Comparison of ENCODE assay signal across 9 mouse cellular contexts in genomic region chr5:74796421-74797067, GRCm38 (mm10).
A peak's percentile ranks its signal among the peaks of the same experiment; 100 is the strongest.
DNase-seq lines count a peak whose midpoint lies in the region; ATAC-seq and TF ChIP-seq lines count a peak whose summit lies in the region.
"Had no signal": no experiment of that assay in that cellular context is flagged by ENCODE, and none has a peak within 500 bp of the region (broad histone marks: within the 10 kb centered on the region; RNA-seq: fewer than 3 reads in every experiment).

No protein-coding gene starts in this region.

- H3K4me2 ChIP-seq in midbrain, embryonic 13.5 days (replicated peaks), result no peak overlapping the region
- H3K4me2 ChIP-seq: heart, embryonic 15.5 days had no signal

- no peak overlapping the region for H3K4me3 ChIP-seq in bone marrow, adult 2 months (replicated peaks; ENCODE audit: control insufficient read depth, low read depth, low read length)
- no peak overlapping the region for H3K4me3 ChIP-seq in midbrain, embryonic 13.5 days (replicated peaks)
- H3K4me3 ChIP-seq: heart, embryonic 15.5 days had no signal

- TF ChIP-seq POLR2A in bone marrow, adult 2 months (IDR thresholded peaks at IDR 0.05; ENCODE audit: borderline replicate concordance, control insufficient read depth, low read depth, low read length), result no peak

- H3K27me3 ChIP-seq in midbrain, embryonic 13.5 days, result peaks cover 38% of the 10 kb centered on the region

- H3K9ac ChIP-seq in midbrain, embryonic 13.5 days (replicated peaks), result no peak overlapping the region
- H3K9ac ChIP-seq: heart, embryonic 15.5 days had no signal

- ATAC-seq in frontal cortex, adult (ENCODE audit: low TSS enrichment), result 0 out of 2 replicates have a peak, but pooled peaks have one; percentile 58
- 0 out of 2 replicates have a peak, but pooled peaks have one; percentile 40 for ATAC-seq in midbrain, embryonic 13.5 days

- WGBS in bone marrow, adult 2 months, result 58% methylated on average over 8 of the region's 8 CpGs
- WGBS in midbrain, embryonic 13.5 days, result 43% methylated on average over 8 of the region's 8 CpGs

- H3K9me3 ChIP-seq in midbrain, embryonic 13.5 days, result no peaks in the 10 kb centered on the region
- H3K9me3 ChIP-seq: heart, embryonic 15.5 days had no signal

- peak; percentile 83 to 87 for DNase-seq in cerebellum, postnatal 10 days
- no peak for DNase-seq in cerebellum, adult 11 months
- DNase-seq in 3T3-L1 (ENCODE audit: low read depth, low spot score), result peak; percentile 78
- DNase-seq in layer of hippocampus, postnatal 10 days (ENCODE audit: low spot score in 2 of 2), result peak; percentile 75 to 80
- peak; percentile 9 to 18 for DNase-seq in thymus, postnatal 36 days

- H3K27ac ChIP-seq in bone marrow, adult 2 months (ENCODE audit: control insufficient read depth, insufficient read depth, low read depth, low read length, poor library complexity), result no peak overlapping the region
- no peak overlapping the region for H3K27ac ChIP-seq in midbrain, embryonic 13.5 days
- H3K27ac ChIP-seq: heart, embryonic 15.5 days had no signal

- TF ChIP-seq CTCF in bone marrow, adult 2 months (IDR thresholded peaks at IDR 0.05; ENCODE audit: control insufficient read depth, insufficient read depth, low read length), result peak; percentile 35

- no peaks in the 10 kb centered on the region for H3K36me3 ChIP-seq in midbrain, embryonic 13.5 days
- H3K36me3 ChIP-seq: heart, embryonic 15.5 days had no signal

- no peaks in the 10 kb centered on the region for H3K4me1 ChIP-seq in bone marrow, adult 2 months (ENCODE audit: control insufficient read depth, insufficient read depth, low read length)
- peaks cover 9% of the 10 kb centered on the region for H3K4me1 ChIP-seq in midbrain, embryonic 13.5 days (replicated peaks)
